Mouse (Mus musculus) thymus, adult 2 months (tissue): ENCODE measurements around the gene Wasl.

ENCODE experiments used
- CTCF ChIP-seq: fragments of 200-500 bp; IDR thresholded peaks from 2 replicates; pipeline ENCODE4 v1.5.1; 2012; ENCODE audit warnings: mild to moderate bottlenecking, control low read depth, low read length, moderate library complexity, borderline replicate concordance; ENCODE audit not compliant: control insufficient read depth, poor library complexity, insufficient read depth; ENCODE audit errors: extremely low read depth
- POLR2A ChIP-seq: fragments of 200-500 bp; IDR thresholded peaks from 2 replicates; pipeline ENCODE4 v1.6.1; 2012; ENCODE audit warnings: mild to moderate bottlenecking, low read length, control low read depth, moderate library complexity; ENCODE audit not compliant: control insufficient read depth, poor library complexity, insufficient read depth; ENCODE audit errors: extremely low read depth

DNA sequence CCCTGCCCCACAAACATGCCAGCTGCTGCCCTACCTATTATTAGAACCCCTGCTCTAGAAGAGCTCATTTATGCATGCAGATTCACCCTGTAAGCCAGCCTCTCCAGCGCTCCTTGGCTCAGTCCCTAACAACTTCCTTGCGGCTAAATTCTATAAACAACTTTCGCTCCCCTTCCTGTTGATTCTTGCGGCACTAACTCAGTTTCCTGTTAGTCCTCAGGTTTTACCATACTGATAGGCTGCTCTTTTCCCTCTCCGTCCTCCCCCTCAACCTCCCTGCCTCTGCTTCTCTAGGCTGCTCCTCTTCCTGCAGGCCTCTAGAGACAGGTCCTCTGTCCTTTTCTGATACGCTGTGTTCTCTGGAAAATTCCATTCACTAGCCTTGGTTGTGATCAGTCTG lies 93.7 kb downstream of the Wasl start:
- TF ChIP-seq POLR2A: no peak
- no peak for TF ChIP-seq CTCF
